Mouse (Mus musculus) inflammation-experienced regulatory T-cells (primary cell): Measurements from ENCODE around the gene Kpna1. TPM values are rescaled to one million over a fixed set of nuclear protein-coding genes. Genes with fewer than 3 reads are reported as not detected.

Source experiments
- polyA plus RNA-seq, 2 experiments: library from polyadenylated mRNA; unstranded; fragments of 100-300 nt; shearing (Covaris generic); gene quantifications; one replicate each; pipeline ENCODE4 v1.2.1; 2017

Kpna1 gene
- polyA plus RNA-seq, result 10 to 100 TPM; 58.2 to 72.5 TPM

GRCm38 (mm10) chr16:35978450-35978849 is at the start of gene Kpna1:
Kpna1 (plus strand) TSS chr16:35978750.

DNA sequence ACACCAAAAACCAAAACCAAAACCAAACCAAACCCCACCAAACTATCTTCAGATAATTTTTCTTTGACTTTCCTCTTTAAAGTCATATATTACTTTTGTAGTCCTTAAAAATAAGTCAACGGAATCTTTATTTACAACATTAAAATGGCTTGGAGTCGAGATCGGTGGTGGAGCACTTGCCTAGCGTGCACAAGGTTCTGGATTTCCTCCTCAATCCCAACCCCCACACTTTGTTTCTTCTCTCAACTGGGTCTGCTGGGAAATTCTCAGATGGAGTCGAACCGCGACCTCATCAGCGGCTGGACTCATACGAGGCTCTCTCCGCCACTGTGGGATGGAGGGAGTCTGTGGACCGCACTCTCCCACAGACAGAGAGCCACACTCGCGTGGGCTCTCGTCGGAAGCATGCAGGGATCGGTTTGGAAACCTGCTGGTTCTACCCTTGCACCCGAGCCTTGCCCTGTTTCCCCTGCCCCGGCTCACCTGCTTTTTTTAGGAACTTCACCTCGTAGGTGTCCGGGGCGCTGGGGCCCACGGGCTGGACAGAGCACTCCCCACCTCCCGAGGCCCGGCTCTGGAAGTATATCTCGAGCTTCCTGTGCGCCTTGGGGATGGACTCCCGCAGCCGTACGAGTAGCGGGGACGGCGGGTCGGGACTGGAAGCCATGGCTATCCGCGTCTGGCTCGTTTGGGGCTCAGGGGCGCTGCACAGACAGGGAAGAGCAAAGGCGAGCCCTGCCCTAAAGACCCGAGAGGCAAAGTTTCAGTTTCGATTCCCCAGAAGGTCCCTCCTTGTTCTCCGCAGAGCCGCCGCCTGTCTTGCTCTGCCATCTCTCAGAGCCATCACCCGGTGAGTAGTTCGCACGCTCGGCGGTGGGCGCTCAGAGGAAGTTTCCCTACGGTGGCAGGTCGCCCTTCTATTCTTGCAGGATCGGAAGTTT is 40.1 kb upstream of the Kpna1 start, which contains the start of the genes Parp9 and Dtx3l:
Gene Parp9 (plus strand): TSS at position 260 of the 941 bp plus-strand sequence.
Gene Dtx3l (minus strand): TSS at position 941 of the 941 bp plus-strand sequence.

GRCm38 (mm10) chr16:36040640-36041624 is 62.4 kb downstream of the Kpna1 start, which contains the start of gene Wdr5b:
Wdr5b (plus strand) TSS chr16:36041190.

DNA sequence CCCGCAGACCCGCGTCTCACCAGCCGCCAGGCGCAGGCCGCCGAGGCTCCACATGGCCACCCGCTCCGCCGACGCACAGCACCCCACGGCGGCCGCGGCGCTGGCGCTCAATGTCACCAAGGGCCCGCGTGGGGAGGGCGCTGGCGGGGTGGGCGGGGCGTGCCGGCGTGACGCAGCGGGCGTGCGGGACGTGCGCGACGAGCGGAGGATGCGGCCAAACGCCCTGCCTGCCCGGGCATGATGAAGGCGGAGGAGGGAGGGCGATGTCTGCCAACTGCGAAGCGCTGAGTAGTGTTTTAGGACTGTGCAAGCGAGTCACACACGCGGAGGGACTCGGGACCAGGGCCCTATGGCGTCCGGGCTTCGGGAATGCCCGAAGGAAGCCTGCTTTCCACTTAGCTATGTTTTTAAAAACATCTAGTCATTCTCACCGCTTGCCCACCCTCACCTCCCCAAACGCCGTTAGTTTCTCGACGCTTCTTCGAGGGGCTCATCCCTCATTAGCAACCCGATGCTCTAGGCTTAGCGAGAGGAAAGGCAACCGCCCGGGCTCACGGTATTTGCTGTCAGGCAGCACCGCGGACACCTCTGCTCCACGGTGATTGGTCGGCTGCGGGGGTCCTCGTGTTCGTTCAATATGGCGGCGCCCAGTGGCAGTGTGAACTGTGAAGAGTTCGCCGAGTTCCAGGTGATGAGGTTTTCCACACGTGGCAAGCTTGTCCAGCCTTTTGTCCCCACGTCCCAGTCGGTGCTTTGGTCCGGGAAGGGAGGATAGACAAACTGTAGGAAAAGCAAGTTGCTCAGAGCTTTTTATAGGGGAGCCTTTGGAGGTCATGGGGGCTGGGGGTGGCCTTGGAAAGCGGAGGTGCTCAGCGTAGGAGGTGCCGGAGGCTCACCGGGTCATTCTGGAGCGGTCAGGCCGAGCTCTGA is 93.2 kb downstream of the Kpna1 start, which contains the start of the genes Fam162a and Ccdc58:
Gene Fam162a (minus strand): TSS at position 145 of the 930 bp plus-strand sequence.
Gene Ccdc58 (plus strand): TSS at position 236 of the 930 bp plus-strand sequence.

Other genes starting within 250 kb of the Kpna1 start
- 10 to 100 TPM; 25.3 to 26.9 TPM for gene Dirc2, start 209.4 kb upstream of the Kpna1 start, polyA plus RNA-seq
- gene Hspbap1, start 208.4 kb upstream of the Kpna1 start, polyA plus RNA-seq, result 10 to 100 TPM; 23.8 to 30.4 TPM
- gene Parp14, start 107.2 kb upstream of the Kpna1 start, polyA plus RNA-seq, result 10 to 100 TPM; 58.4 to 84.9 TPM
- gene Parp9, start 40.3 kb upstream of the Kpna1 start, polyA plus RNA-seq, result 10 to 100 TPM; 84.8 to 85.1 TPM
- 10 to 100 TPM; 46.9 to 61.1 TPM for gene Dtx3l, start 39.6 kb upstream of the Kpna1 start, polyA plus RNA-seq
- 1 to 10 TPM; 6.3 to 7.4 TPM for gene Wdr5b, start 62.4 kb downstream of the Kpna1 start, polyA plus RNA-seq
- 100 to 1,000 TPM; 109 to 113 TPM for gene Fam162a, start 92.8 kb downstream of the Kpna1 start, polyA plus RNA-seq
- gene Ccdc58, start 92.9 kb downstream of the Kpna1 start, polyA plus RNA-seq, result 10 to 100 TPM; 30.5 to 40.8 TPM
- gene Csta1, start 152.5 kb downstream of the Kpna1 start, polyA plus RNA-seq, result under 1 TPM in 1 of 2 experiments, not detected in 1; 0.94 TPM
- not detected for gene Stfa2l1, start 178.1 kb downstream of the Kpna1 start, polyA plus RNA-seq
- gene Gm5483, start 205.5 kb downstream of the Kpna1 start, polyA plus RNA-seq, result not detected
- not detected for gene Gm5416, start 231.7 kb downstream of the Kpna1 start, polyA plus RNA-seq
- gene 2010005H15Rik, start 242.7 kb downstream of the Kpna1 start, polyA plus RNA-seq, result under 1 TPM in 1 of 2 experiments, not detected in 1; 0.76 TPM